Mouse (Mus musculus): ENCODE data around the gene Micu1.

DNA sequence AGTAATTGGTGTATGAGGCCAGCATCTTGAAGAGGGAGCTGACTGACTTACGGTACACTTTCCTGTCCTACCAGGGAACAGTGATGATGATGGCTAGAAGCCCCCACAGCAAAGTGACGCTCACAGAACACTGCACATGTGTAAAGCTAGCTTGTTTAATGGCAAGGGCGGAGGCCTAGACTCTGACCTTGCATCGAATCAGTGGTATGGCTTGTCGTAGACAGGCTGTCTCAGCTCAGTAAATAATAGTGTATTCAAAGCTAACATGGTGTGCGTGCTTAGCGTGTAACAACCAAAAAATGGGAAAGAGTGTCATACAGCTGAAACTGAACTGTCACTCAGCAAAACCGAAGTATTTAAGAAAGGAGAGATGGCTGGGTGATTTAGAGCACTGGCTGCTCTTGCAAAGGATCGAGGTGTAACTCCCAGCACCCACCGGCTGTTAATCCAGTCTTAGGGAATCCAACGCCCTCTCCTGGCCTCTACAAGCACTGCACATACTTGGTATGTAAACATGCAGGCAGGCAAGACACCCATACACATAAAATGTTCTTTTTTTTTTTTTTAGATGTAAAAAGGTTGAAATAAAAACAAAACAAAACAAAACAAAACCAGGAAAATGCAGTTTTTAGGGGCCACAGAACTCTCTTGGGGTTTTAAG lies 85.0 kb downstream of the Micu1 start:
- TF ChIP-seq CTCF (IDR thresholded peaks at IDR 0.05; ENCODE audit: low read depth) (peak; percentile 55), EP300 (IDR thresholded peaks at IDR 0.05; ENCODE audit: low read depth) (no peak)
